Mouse (Mus musculus): ENCODE results near the gene Spag9.

Gene Spag9

GRCm38 (mm10) chr11:94135581-94136001 lies 139.7 kb downstream of the Spag9 start:
- no peak for DNase-seq

- DNase-seq = peak; percentile 52
Measured at GRCm38 (mm10) chr11:94136656-94137055, 140.8 kb downstream of the Spag9 start.

GRCm38 (mm10) chr11:94137326-94138061 lies 141.6 kb downstream of the Spag9 start:
- DNase-seq = no peak

GRCm38 (mm10) chr11:94138411-94139231 lies 142.7 kb downstream of the Spag9 start:
- no peak for DNase-seq

GRCm38 (mm10) chr11:94139232-94139620 lies 143.3 kb downstream of the Spag9 start:
- no peak for DNase-seq

GRCm38 (mm10) chr11:94140540-94140939 lies 144.6 kb downstream of the Spag9 start:
- DNase-seq = no peak

GRCm38 (mm10) chr11:94141564-94141963 lies 145.7 kb downstream of the Spag9 start:
- DNase-seq = no peak

GRCm38 (mm10) chr11:94143336-94143735 lies 147.4 kb downstream of the Spag9 start:
- no peak for DNase-seq

GRCm38 (mm10) chr11:94144771-94145539 lies 149.1 kb downstream of the Spag9 start:
- peak; percentile 96 for DNase-seq

GRCm38 (mm10) chr11:94146049-94146605 lies 150.2 kb downstream of the Spag9 start:
- no peak for DNase-seq

- DNase-seq = no peak
Measured at GRCm38 (mm10) chr11:94146733-94147485, 151.0 kb downstream of the Spag9 start.

- DNase-seq = no peak
Measured at GRCm38 (mm10) chr11:94148105-94148696, 152.3 kb downstream of the Spag9 start.

- DNase-seq = peak; percentile 58
Measured at GRCm38 (mm10) chr11:94148931-94149491, 153.1 kb downstream of the Spag9 start.

GRCm38 (mm10) chr11:94149509-94150259 lies 153.8 kb downstream of the Spag9 start:
- peak; percentile 72 for DNase-seq

GRCm38 (mm10) chr11:94150519-94151470 lies 154.9 kb downstream of the Spag9 start:
- DNase-seq = no peak

GRCm38 (mm10) chr11:94154201-94154600 lies 158.3 kb downstream of the Spag9 start:
- DNase-seq = no peak

GRCm38 (mm10) chr11:94158521-94158920 lies 162.6 kb downstream of the Spag9 start:
- DNase-seq = peak; percentile 48

- DNase-seq = peak; percentile 87
Measured at GRCm38 (mm10) chr11:94159066-94159880, 163.4 kb downstream of the Spag9 start.

Data from lung, postnatal 36 days (tissue).